Mouse (Mus musculus) erythroblast, embryonic 14.5 days (primary cell): ENCODE data around the gene Sptbn1.

Source experiments
- GATA1 ChIP-seq: IDR thresholded peaks from 2 replicates; pipeline ENCODE4 v1.6.1; 2012; ENCODE audit warnings: low read length, inconsistent platforms, mixed read lengths
- TAL1 ChIP-seq: IDR thresholded peaks from 3 replicates; pipeline ENCODE4 v1.6.1; 2012; ENCODE audit warnings: low read length, inconsistent platforms, mixed read lengths

- no peak for TF ChIP-seq GATA1
- TF ChIP-seq TAL1, result no peak
Observed at GRCm38 (mm10) chr11:30161173-30161650, 106.8 kb downstream of the Sptbn1 start.
